Mouse (Mus musculus) spleen, adult 2 months (tissue): Measurements from ENCODE around the gene Rgl2.

ENCODE experiments used
- CTCF ChIP-seq: fragments of 200-500 bp; IDR thresholded peaks from 2 replicates; pipeline ENCODE4 v1.5.1; 2011; ENCODE audit warnings: mild to moderate bottlenecking, inconsistent platforms; ENCODE audit not compliant: insufficient read depth, insufficient read length, insufficient replicate concordance; ENCODE audit errors: extremely low read depth
- POLR2A ChIP-seq: fragments of 200-500 bp; IDR thresholded peaks from 2 replicates; pipeline ENCODE4 v1.6.1; 2011; ENCODE audit warnings: low read depth, low read length, inconsistent platforms

DNA sequence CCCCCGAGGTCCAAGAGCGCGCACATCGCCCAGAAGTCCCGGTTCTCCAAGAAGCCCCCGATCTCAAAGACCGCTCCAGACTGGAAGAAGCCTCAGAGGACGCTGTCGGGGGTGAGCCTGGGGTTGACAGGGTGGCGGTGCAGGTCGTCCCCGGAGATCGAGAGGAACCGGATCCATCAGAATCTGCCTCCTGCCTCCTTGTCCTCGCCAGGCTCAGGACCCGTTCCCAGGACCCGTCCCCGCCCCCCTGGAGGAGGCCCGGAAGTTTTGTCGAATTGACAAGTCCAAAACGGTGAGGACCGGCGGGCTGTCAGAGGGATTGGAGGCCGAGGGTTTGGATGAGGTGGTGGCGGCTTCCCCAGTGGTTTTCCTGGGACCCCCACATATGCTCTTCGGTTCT lies 11.6 kb downstream of the Rgl2 start:
- TF ChIP-seq POLR2A (no peak), CTCF (no peak)
